Mouse (Mus musculus) layer of hippocampus, postnatal 14 days (tissue): ENCODE measurements around the gene Wnt8b. TPM values are rescaled to one million over a fixed set of nuclear protein-coding genes. Genes with fewer than 3 reads are reported as not detected.
A peak's percentile ranks its signal among the peaks of the same experiment; 100 is the strongest.
"Not testable (repeated sequence)": the region's sequence is repeated elsewhere in the genome, so short reads cannot be mapped to it uniquely, and the experiment has no call there.

Experiments
- DNase-seq, 2 experiments: peaks; one replicate each; pipeline ENCODE4 v3.0.0; 2021 to 2022; ENCODE audit warnings: low spot score in 2 of 2, mixed read lengths in 1 of 2
- long read RNA-seq, 2 experiments: library from polyadenylated mRNA; stranded (forward); transcript quantifications; one replicate each; pipeline ENCODE4 v2.0.0; 2021
- total RNA-seq, 2 experiments: library from RNA; stranded (reverse); gene quantifications; 2 replicates each; pipeline ENCODE4 v1.2.3; 2021

Gene Wnt8b
- total RNA-seq = under 1 TPM; 0.21 to 0.37 TPM
- long read RNA-seq, experiment 1 = 0 reads
- long read RNA-seq, experiment 2 = 0 reads

DNA sequence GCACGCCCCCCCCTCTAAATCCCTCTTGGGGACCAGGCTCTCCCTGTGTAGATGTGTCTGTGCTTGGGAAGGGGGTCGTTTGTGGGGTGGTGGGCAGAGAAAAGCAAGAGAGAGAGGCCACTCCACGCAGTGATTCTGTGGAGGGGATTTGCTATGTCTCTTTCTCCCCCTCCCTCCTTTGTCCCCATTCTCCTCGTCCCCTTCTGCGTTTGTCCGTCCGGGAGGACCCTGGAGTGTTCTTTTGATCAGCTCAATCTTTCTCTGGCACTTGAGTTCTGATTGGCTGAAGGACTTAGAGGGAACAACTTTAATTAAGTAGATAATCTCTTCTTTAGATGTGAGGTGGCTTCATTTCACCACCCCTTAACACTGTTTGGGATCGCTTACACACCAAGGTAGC, at the start of gene Wnt8b:
TSS of gene Wnt8b (plus strand) at position 345 of the 400 bp plus-strand sequence.
- no peak for DNase-seq

DNA sequence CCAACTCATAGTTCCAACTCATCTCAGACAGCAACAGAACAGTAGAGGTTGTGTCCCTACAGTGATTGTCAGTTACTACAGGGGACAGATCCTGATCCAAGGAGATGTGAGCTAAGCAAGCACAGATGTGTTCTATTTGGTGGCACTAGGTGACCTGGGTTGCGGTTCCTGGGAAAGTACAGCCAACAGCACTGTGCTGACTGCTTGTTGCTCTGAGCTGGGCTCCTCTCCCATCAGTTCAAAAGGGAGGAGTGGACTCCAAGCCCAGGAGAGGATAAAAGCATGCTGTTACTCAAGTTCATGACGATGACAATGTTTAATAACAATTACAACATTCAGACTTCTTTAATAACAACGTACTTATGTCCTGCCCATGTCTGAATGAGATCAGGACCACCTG, 47.5 kb upstream of the Wnt8b start:
- no peak for DNase-seq

DNA sequence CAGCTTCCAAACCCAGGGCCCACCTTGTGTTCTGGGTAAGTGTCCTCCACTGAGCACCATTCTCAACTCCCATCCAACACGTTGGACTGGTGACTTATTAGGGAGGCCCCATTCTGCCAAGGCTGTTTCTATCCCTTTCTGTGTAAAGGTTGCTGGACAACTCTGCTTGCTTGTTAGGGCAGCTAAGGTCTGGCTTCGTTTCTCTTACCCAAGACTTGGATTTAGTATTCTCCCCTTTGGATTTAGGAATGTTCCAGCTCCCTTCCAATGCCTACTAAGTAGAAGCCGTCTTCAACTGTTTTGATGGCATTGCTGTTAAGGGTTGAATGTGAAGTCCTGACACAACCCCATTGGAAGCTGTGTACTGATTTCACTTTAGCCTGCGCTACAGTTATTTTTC, 45.3 kb upstream of the Wnt8b start:
- peak in 1 of 2 experiments; percentile 12 for DNase-seq

DNA sequence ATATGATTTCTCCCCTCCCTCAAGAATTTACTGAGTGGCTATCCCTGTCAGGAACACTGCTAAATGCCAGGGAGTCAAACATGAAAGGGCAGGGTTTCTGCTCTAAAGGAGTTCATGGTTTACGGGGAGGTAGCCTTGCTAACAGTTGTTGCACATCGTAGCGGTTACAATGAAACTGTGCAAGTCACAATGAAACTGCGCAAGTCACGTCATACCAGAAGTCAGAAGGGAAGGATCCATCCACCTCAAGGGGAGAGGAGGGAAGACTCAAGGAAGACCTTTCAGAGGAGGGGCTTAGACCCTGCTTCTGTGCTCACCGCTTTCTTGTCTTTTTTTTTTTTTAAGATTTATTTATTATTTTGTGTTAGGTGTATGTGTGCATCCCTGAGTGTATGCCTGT, 38.4 kb upstream of the Wnt8b start:
- DNase-seq = no peak

DNA sequence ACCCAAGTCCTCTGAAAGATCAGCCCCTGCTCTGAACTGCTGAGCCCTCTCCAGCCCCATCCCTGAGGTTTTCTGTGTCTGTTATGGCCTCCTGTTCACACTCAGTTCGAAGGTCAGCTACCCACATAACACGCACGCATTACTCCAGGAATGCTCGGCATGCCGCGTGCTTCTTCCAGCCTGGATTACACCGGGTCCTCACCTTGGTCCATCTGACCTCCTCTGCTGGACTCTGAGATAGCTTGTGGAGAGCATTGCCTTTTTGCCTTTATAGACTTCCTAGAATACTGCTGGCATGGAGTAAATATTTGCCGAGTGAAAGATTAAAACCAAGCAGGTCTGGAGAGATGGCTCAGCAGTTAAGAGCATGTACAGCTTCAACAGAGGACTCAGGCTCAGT, 37.9 kb upstream of the Wnt8b start:
- no peak for DNase-seq

DNA sequence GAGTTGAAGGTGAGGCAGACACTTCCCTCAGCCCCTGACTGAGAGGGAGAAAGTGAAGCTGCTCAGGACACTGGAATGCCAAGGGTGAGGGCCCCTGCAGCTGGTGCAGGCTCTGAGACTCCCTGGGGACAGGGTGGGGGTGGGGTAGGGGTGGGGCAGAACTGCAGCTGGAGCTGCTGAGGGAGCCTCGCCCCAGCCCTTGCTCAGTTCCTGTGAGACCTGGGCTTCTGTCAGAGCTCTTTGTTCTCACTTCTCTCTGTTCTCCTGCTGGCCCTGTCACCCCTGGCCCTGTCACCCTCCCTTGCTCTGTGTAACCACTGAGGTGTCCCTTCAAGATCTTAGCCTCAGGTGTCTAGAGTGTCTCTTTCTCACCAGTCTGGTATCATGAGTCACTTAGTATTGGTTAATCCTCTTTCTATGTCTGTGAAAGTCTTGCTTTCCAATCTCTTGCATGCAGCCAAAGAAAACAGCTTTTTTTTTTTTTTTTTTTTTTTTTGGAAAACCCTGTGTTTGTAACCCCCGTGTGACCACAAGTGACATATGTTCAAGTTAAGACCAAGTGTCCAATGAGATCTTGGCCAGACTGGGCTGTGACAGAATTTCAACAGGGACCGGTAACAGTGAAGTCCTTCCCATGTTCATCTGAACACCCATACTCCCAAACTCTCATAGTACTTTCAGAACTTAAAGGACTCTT, 35.8 kb upstream of the Wnt8b start:
- DNase-seq = no peak

DNA sequence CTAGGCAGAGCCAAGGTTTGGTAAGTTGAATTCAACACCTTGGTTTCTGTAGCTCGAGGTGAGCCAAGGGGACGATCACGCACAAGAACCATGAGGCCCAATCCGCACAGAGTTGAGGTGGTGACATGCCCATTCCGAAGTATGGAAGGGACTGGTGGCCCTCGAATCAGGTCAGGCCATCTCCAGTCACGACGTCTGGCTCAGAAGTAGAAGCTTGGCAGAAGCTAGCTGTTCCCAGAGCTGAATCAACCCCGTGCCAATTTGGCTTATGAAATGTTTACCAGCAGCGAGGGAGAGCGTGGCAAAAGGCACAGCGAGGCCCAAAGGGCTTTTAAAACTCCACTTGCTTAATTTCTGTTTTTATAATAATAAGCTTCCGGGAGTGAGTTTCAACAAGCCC, 34.6 kb upstream of the Wnt8b start:
- DNase-seq = peak; percentile 9 to 57

DNA sequence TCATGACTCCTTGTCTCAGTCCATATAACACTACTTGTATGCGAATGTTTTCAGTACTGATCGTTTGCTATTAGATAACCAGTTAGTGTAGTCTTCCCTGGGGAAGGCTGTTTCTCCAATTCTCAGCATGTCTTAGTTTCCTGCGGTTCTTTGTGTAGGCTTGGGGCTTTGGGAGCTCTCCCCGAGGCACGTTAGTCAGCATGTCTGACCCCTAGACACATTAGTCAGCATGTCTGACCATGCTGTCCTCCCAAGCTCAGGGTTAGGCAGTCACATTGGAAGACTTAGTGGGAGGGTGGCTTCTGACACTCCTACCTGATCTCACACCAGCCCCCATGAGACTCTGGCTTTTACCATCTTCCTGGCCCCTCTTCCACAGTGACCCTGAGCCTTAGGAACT, 32.8 kb upstream of the Wnt8b start:
- no peak for DNase-seq

DNA sequence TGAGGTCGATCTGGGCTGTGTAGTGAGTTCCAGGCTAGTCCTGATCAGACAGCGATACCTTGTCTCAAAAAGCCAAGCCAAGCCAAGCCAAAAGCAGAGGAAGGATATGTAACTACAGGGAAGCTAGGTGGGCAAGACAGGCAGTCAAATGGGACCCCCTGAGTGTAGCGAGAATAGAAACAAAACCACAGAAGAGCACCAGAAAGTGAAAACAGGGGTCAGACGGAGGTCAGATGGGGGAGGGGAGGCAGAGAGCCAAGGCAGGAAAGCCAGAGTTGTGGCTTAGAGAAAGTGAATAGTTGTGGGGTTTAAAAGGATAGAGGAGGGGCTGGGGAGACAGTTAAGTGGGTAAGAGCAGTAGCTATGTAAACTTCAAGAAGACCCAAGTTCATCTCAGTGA, 31.8 kb upstream of the Wnt8b start:
- DNase-seq = no peak

DNA sequence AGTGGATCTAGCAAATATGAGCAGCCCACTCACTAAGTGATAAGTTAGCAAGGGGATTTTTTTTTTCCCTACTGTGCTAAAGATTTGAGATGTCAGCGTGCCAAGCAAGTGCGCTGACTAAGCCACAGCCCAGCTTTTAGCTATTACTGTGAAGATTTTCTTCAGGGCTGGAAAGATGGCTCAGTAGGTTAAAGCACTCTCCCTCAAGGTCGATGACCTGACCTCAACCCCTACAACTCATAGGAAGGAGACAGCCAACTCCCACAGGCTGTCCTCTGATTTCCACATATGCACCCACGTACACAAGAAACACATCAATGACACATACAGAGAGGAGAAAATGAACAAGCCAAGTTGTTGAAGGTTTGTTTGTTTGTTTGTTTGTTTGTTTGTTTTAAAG, 31.1 kb upstream of the Wnt8b start:
- no peak for DNase-seq

DNA sequence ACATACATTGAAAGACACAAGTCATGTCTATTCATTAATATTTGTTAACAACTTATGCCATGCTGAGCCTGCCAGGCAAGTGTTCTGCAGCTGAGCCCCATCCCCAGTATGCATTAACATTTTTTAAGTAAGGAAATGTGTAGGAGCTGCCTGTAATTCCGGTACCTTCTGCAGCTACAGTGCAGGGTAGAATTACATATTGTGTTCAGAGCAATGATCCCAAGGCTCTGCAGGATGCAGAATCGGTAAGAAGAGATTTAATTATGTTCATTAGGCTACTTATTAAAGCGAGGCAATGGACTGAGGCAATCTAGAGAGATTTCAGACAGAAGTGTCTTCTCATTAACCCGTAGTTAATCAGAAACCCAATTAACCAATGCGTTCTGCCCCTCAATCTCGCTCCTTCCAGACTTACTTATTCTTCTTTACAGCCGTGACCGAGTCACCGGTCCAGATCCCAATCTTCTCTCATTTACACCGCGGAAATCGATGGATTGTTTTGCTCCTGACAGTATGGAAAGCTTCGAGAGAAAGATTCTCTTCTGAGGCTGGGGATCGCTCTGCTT, 27.2 kb upstream of the Wnt8b start:
- not testable (repeated sequence) for DNase-seq

DNA sequence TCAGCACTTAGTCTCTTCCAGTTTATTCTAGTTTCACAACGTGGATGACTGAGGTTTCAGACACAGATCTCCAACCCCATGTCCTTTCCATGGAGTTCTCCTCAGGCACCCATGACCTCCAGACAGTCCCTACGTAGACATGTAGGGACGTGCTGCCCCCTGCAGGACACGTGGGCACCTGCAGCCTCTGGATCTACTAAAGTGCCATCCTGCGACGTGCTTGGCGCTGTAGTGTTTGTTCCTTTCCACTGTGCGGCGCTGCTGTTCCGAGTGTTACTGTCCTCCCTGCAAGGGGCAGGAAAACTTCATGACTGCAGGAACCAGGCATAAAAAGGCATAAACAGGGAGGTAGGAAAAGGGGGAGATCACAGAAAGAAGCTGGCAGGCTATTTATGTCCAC, 19.1 kb upstream of the Wnt8b start:
- peak; percentile 74 to 86 for DNase-seq

DNA sequence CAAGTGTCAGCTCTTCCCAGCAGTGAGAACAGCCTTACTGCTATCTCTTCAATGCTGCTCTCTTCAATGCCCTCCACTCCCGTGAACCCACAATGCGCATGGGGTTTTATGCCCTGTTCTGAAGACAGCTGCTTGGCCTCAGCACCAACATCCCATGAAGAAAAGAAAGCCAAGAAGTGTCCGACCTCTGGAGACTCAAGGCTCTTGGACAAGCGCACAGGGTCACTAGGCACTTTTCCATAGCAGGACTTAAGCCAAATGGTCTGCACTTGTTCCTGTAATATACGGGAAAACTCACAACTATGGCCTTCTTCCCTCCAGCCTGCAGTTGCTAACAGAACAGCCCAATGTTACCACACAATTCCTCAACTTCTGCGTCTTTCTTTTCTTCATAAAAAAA, 18.0 kb upstream of the Wnt8b start:
- no peak for DNase-seq

DNA sequence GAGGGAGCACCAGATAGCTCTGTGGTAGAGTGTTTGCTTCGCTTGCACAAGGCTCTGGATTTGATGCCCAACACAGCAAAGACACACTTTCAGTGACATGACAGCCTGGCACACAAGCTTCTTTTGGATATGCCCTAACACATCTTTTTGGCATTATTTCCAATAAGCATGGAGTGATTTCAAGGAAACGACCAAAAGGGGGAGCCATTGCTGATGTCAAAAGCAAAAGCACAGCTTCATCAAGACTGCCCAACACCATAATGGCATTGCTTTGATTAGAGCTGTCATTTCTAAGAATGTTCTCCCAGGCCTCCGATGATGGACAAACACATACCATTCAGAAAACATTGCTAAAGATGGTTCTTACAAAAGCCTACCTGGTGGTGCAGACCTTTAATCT, 16.7 kb upstream of the Wnt8b start:
- DNase-seq = no peak

DNA sequence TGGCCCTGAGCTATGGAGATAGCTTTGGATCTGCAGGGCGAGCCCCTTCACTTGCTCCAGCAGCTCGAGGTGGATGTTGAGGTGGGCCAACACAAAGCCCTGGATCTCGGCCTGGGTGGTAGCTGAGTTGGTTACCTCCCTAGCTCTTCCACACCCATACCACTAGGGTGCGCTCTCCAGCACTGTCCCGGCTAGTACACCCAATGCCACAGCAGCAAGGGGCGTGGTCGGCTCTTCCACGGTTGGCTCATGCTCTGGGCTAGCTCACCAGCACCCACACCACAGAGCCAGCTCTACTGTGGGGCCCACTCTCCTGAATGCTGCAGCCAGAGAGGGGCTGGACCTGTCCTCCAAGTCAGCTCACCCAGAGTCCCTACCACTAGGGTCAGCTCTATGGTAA, 6.0 kb upstream of the Wnt8b start:
- no peak for DNase-seq

DNA sequence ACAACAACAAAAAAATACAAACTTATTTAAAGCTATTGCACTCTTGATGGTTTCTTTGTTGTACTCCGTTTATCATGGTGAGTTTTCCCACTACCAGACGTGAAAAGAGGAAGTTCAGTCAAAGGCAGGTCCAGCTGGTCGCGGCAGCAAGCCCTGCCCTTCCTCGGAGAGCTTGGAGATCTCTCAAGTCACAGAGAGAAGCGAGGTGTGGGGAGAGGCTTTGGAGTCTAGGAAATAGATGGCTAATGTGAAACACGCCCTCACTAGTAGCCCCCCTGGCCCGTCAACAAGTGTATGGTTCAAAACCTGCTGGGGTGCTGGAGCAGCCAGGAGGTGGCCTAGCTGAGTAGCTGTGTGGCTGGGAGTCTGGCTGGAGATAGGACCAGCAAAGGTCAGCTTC, 3.2 kb downstream of the Wnt8b start:
- DNase-seq = no peak

DNA sequence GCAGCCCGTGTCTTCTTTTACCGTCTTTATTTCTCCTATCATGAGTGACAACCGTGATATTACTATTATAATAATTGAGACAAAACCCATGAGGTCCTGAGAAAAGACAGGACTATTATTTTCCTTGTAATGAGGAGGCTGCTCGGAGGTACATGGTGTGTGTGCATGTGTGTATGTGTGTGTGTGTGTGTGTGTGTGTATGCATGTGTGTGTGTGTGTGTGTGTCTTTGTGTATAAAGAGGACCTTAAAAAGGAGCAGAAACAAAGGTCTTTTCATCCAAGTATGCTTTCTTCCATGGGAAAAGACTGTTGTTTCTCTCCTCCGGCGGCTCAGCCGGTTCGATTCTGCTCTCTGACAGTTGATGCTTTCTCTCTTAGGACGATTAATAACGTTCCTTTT, 3.7 kb downstream of the Wnt8b start:
- DNase-seq = no peak

DNA sequence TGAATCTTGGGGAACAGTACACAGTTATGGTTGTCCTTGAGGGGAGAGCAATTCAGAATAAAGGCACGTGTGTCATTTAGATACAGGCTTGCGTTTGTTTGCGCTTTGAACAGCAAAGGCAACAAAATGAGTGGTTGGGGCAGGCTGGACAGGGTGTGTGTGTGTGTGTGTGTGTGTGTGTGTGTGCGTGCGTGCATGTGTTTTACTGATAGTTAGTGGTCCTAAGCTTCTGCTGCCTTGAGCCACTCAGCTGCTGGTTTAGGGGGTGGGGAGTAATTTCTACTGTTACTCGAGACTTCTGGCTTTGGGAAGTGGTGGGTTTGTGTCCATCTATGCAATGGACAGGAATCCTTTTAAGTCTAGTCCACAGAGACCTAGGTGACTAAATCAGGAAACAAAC, 5.7 kb downstream of the Wnt8b start:
- DNase-seq = no peak

DNA sequence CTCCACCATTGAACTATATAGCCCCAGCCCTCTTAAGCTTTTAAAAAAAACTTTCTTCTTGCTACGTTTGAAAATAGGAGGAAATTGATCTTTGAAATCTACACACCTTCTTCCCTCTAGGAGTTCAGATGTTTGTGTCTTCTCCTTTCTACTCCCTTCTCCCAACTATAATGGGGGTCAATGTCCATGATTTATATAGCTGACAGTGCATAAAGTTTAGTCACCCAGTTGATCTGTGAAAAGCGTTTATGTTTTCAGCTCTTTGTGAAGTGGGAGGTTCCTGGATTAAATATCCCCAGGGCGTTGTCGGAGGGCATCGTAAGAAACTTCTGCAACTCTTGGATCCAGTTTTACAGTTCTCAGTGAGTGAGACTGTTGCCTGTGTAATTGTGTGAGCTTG, 7.0 kb downstream of the Wnt8b start:
- no peak for DNase-seq

DNA sequence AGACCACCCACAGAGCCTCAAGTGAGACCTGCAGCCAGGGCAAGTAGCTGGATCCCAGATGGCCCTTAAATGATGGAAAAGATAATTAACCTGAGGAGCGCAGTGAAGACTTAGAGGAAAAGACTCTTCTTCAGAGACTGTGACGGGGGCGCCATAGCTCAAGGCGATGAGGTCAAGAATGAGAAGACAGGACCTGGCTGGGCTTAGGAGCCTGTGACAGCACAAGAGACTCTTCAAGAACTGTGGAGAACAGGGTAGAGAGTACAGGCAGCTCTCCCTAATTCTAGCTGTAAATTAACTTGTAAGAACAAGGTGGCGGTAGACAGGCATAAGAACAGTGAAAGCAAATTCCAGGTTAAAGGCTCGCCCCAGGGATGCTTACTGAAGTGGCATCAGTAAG, 8.7 kb downstream of the Wnt8b start:
- DNase-seq = no peak

DNA sequence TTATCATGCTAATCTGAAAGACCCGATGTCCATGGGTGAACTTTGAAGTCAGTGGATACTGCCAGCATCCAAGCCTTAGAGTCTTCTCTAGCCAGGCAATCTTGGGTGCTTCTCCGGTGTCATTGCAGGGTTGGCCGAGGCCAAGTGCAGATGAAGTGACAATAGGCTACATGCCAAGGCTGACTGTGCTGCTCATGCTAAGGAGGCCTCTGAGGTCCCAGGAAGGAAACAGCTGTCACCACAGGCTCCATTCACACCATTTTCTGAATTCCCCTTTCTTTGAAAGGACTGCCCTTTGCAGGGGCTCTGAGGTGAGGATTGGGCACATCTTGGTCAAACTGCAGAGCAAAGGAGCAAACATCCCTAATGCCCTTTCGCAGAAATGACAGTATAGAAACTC, 9.5 kb downstream of the Wnt8b start:
- no peak for DNase-seq

DNA sequence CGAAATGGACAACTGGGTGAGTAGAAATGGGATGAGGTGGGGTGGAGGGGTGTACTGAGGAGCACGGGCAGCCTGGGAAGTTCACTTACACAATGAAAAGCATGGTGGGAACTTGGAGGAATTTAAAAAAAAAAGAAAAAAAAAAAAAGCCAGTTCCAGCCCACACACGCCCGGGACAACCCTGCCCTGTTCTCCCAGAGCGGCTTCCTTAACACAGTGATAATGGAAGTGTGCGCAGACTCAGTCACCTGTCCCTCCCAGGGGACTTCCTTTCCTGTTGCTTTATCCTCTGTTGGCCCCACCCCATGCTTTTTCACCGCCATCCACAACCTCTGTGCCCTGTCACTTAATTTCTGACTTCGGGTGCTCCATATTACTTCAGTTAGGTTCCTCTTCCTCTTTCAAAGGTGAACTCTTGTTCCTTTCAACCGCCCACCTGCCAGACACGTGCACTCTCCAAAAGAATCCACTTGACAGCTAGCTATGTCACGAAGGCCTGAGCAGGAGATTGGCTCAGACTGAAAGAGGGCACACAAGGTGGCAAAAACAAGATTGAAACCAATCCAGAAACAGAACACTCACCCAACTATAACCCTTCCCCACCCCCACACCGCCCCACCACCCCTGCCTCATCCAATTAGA, 17.4 kb downstream of the Wnt8b start:
- DNase-seq = no peak
